Mouse (Mus musculus): ENCODE measurements around the gene Rerg.

GRCm38 (mm10) chr6:137030611-137031097, 139.6 kb downstream of the Rerg start:
- TF ChIP-seq CTCF (IDR thresholded peaks at IDR 0.05; ENCODE audit: insufficient read depth, low read length) (no peak), POLR2A (IDR thresholded peaks at IDR 0.05; ENCODE audit: borderline replicate concordance, extremely low read depth, low read depth, low read length) (no peak)
